Mouse (Mus musculus) neural tube, embryonic 15.5 days (tissue): ENCODE measurements at regions not wholly inside any gene's neighbourhood (a gene's known extent, or its start where the extent isn't known, plus 50 kb on each side); places are given as distances from the start of the nearest gene placed in this dataset.
A peak's percentile ranks its signal among the peaks of the same experiment; 100 is the strongest.

Experiments used
- ATAC-seq: fragments of 200-750 bp; cut with Nextera tagmentation; 2 replicates; pipeline ENCODE4 v1.8.0; 2017; ENCODE audit warnings: mild to moderate bottlenecking, moderate TSS enrichment, moderate library complexity; ENCODE audit not compliant: low FRiP score
- H3K27ac ChIP-seq: fragments of 300-500 bp; sonication (generic); replicated peaks from 2 replicates; pipeline ENCODE4 v1.5.1; 2015; ENCODE audit warnings: mild to moderate bottlenecking, inconsistent platforms
- H3K27me3 ChIP-seq: fragments of 300-500 bp; sonication (generic); replicated peaks from 2 replicates; pipeline ENCODE4 v1.6.1; 2015; ENCODE audit warnings: inconsistent platforms
- H3K36me3 ChIP-seq: fragments of 300-500 bp; sonication (generic); 2 replicates; pipeline ENCODE4 v1.6.1; 2015; ENCODE audit warnings: inconsistent platforms
- H3K4me1 ChIP-seq: fragments of 300-500 bp; sonication (generic); 2 replicates; pipeline ENCODE4 v1.6.1; 2015; ENCODE audit warnings: inconsistent platforms
- H3K4me2 ChIP-seq: fragments of 300-500 bp; sonication (generic); 2 replicates; pipeline ENCODE4 v1.6.1; 2015; ENCODE audit warnings: inconsistent platforms, mild to moderate bottlenecking, moderate library complexity
- H3K4me3 ChIP-seq: fragments of 300-500 bp; sonication (generic); replicated peaks from 2 replicates; pipeline ENCODE4 v1.5.1; 2015; ENCODE audit warnings: mild to moderate bottlenecking, inconsistent platforms
- H3K9ac ChIP-seq: fragments of 300-500 bp; sonication (generic); replicated peaks from 2 replicates; pipeline ENCODE4 v1.6.1; 2015; ENCODE audit warnings: mild to moderate bottlenecking, inconsistent platforms
- H3K9me3 ChIP-seq: fragments of 300-500 bp; sonication (generic); replicated peaks from 2 replicates; pipeline ENCODE4 v1.6.1; 2016; ENCODE audit warnings: inconsistent platforms
- WGBS: fragments of 180-500 bp; shearing (Covaris S2); methylation state at CpG from one replicate; pipeline ENCODE4 v1.1.7; 2015; ENCODE audit warnings: mixed read lengths; 5-methylcytosine and 5-hydroxymethylcytosine counted together

- H3K27ac ChIP-seq = no peak overlapping the region
- H3K9ac ChIP-seq = no peak overlapping the region
- no peak for ATAC-seq
- no peaks in the 10 kb centered on the region for H3K36me3 ChIP-seq
- WGBS = 87% methylated on average over 1 of the region's 1 CpGs
- no peaks in the 10 kb centered on the region for H3K4me1 ChIP-seq
- no peaks in the 10 kb centered on the region for H3K9me3 ChIP-seq
- H3K4me3 ChIP-seq = no peak overlapping the region
- no peak overlapping the region for H3K4me2 ChIP-seq
- H3K27me3 ChIP-seq = no peaks in the 10 kb centered on the region
These were observed 300.0 kb upstream of the Clec14a start for GRCm38 (mm10) chr12:58569056-58569455.

DNA sequence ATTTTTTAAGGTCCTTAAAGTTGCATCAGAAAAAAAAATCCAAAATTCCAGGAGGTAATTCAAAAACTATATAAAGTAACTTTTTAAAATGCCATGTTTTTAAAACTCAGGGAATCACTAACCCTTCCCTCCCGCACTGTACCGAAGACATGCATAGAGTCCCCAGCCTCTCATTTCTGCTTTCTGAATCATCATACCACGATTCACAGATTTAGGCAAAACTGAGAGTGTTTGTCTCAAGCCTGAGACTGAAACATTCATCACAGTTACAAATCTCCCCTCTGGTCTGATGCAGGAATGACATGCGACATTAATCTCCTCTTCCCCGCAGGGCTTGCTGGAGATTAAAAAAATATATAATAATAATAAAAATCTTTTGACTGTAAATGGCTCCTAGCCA, 291.8 kb upstream of the Clec14a start:
- Histone ChIP-seq H3K36me3 (no peaks in the 10 kb centered on the region), H3K4me2 (no peak overlapping the region), H3K4me3 (no peak overlapping the region), H3K27me3 (no peaks in the 10 kb centered on the region), H3K27ac (no peak overlapping the region), H3K4me1 (no peaks in the 10 kb centered on the region; the same call in 1 of the 2 replicates), H3K9me3 (no peaks in the 10 kb centered on the region), H3K9ac (no peak overlapping the region)
- WGBS = 76% methylated on average over 5 of the region's 5 CpGs
- ATAC-seq = no peak

DNA sequence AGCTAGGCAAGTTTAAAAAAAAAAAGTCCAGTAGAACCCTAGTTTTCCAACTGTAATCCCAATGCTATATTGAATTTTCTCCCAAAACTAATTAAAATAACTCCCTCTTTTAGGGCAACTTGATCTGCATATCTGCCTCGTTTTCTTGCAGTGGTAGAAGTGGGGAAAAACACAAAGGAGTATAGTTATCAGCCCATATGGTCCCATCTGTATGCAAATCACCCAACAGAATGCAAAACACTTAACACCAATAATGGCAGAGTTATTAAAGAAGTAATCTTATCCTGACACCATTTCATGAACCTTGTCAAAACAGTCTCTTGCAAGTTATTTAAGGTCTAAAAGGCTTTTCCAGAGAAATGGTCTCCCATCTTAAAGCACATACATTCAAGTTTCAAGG, 290.7 kb upstream of the Clec14a start:
- WGBS = 17% methylated on average over 1 of the region's 1 CpGs
- ATAC-seq = no peak

DNA sequence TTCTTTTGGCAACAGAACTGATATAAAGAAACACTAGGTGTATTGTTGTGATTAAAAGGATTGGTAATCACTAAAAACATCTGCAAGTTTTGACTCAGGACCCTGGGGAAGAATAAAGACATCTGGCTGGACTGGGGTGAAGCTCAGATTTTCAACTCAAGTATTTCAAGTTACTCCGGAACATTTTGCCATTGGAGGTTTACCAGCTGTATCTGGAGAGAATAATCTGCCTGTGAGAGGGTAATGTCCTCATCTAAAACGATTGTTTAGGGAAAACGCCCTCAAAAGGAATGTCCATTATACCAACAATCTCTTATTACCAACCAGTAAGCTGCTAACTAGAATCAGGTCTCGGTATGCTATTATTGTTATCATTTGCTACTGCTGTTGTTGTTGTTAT, 288.2 kb upstream of the Clec14a start:
- no peak for ATAC-seq
- no peak overlapping the region for H3K4me2 ChIP-seq
- H3K4me1 ChIP-seq = peaks cover 5% of the 10 kb centered on the region; the same call in 1 of the 2 replicates
- H3K9me3 ChIP-seq = no peaks in the 10 kb centered on the region
- no peaks in the 10 kb centered on the region for H3K27me3 ChIP-seq
- H3K9ac ChIP-seq = no peak overlapping the region
- no peaks in the 10 kb centered on the region for H3K36me3 ChIP-seq
- H3K27ac ChIP-seq = no peak overlapping the region
- 75% methylated on average over 4 of the region's 4 CpGs for WGBS
- H3K4me3 ChIP-seq = no peak overlapping the region

More for the DNA sequence above, 290.7 kb upstream of the Clec14a start:
- Histone ChIP-seq H3K4me2 (no peak overlapping the region), H3K9ac (no peak overlapping the region), H3K9me3 (no peaks in the 10 kb centered on the region), H3K36me3 (no peaks in the 10 kb centered on the region), H3K4me1 (peaks cover 5% of the 10 kb centered on the region; the same call in 1 of the 2 replicates), H3K4me3 (no peak overlapping the region), H3K27ac (no peak overlapping the region), H3K27me3 (no peaks in the 10 kb centered on the region)

- 82% methylated on average over 4 of the region's 4 CpGs for WGBS
- Histone ChIP-seq H3K9ac (no peak overlapping the region), H3K36me3 (no peaks in the 10 kb centered on the region), H3K4me3 (no peak overlapping the region), H3K27me3 (no peaks in the 10 kb centered on the region), H3K27ac (no peak overlapping the region), H3K4me2 (no peak overlapping the region), H3K4me1 (peaks cover 5% of the 10 kb centered on the region; the same call in 1 of the 2 replicates), H3K9me3 (no peaks in the 10 kb centered on the region)
- ATAC-seq = no peak
These were observed 287.7 kb upstream of the Clec14a start for GRCm38 (mm10) chr12:58556741-58557140.

DNA sequence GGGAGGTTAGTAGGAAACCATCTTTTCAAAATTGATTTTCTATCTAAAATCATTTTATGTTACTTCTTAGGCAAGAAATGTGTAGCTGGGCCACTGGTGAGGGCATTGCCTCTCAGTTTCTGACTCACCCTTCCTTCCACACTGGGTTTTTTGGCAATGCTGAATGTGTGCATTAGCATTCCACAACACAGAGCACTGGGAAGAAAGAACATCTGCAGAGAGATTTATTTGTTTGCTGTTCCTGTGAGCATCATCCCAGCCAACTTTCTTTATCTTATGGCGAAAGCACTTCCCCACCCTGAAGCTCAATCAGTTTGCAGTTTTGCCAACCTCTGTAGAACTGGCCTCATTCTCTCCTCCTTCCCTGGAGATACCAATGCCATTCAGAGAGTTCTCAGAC, 287.0 kb upstream of the Clec14a start:
- Histone ChIP-seq H3K9me3 (no peaks in the 10 kb centered on the region), H3K36me3 (no peaks in the 10 kb centered on the region), H3K4me2 (no peak overlapping the region), H3K27ac (no peak overlapping the region), H3K4me3 (no peak overlapping the region), H3K4me1 (peaks cover 8% of the 10 kb centered on the region; the same call in 1 of the 2 replicates), H3K9ac (no peak overlapping the region), H3K27me3 (no peaks in the 10 kb centered on the region)
- WGBS = 71% methylated on average over 1 of the region's 1 CpGs
- no peak for ATAC-seq

- H3K9ac ChIP-seq = no peak overlapping the region
- no peak overlapping the region for H3K4me3 ChIP-seq
- H3K9me3 ChIP-seq = no peaks in the 10 kb centered on the region
- no peak for ATAC-seq
- H3K27me3 ChIP-seq = no peaks in the 10 kb centered on the region
- no peak overlapping the region for H3K27ac ChIP-seq
- H3K4me2 ChIP-seq = peak overlapping the region; percentile 24
- H3K36me3 ChIP-seq = no peaks in the 10 kb centered on the region
- peaks cover 15% of the 10 kb centered on the region; the same call in 1 of the 2 replicates for H3K4me1 ChIP-seq
- WGBS = 21% methylated on average over 9 of the region's 9 CpGs
These were observed 282.0 kb upstream of the Clec14a start for GRCm38 (mm10) chr12:58550859-58551761.

- ATAC-seq = peak; percentile 31; the same call in 1 of the 2 replicates
- Histone ChIP-seq H3K4me1 (peaks cover 5% of the 10 kb centered on the region; the same call in 1 of the 2 replicates), H3K27me3 (no peaks in the 10 kb centered on the region), H3K9ac (no peak overlapping the region), H3K36me3 (no peaks in the 10 kb centered on the region), H3K27ac (no peak overlapping the region), H3K4me3 (no peak overlapping the region), H3K4me2 (no peak overlapping the region), H3K9me3 (no peaks in the 10 kb centered on the region)
- WGBS = 66% methylated on average over 4 of the region's 4 CpGs
These were observed 276.9 kb upstream of the Clec14a start for GRCm38 (mm10) chr12:58545832-58546538.

DNA sequence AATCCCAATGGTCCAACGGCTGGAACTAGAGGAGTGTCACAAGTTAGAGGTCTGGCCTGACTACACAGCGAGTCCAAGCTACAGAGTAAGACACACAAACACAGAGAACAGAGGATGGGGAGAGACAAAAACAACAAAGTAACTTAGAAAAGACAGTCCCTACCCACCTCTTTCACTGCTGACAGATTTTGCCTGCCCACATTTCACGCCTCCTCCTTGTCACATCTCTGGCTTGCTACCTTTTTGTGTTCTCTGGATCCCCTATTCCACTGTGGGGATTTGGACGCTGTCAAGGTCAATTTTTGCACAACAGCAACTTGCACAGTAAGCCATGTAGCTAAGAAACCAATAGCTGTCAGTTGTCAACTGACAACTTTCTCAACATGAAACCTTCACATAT, 275.8 kb upstream of the Clec14a start:
- Histone ChIP-seq H3K36me3 (no peaks in the 10 kb centered on the region), H3K27me3 (no peaks in the 10 kb centered on the region), H3K4me3 (no peak overlapping the region), H3K27ac (no peak overlapping the region), H3K9me3 (no peaks in the 10 kb centered on the region), H3K9ac (no peak overlapping the region), H3K4me2 (no peak overlapping the region), H3K4me1 (no peaks in the 10 kb centered on the region)
- WGBS = 83% methylated on average over 4 of the region's 4 CpGs
- ATAC-seq = no peak

- Histone ChIP-seq H3K36me3 (no peaks in the 10 kb centered on the region), H3K27me3 (no peaks in the 10 kb centered on the region), H3K4me2 (no peak overlapping the region), H3K4me1 (peaks cover 4% of the 10 kb centered on the region; the same call in 1 of the 2 replicates), H3K4me3 (no peak overlapping the region), H3K27ac (no peak overlapping the region), H3K9me3 (no peaks in the 10 kb centered on the region), H3K9ac (no peak overlapping the region)
- ATAC-seq = no peak
- 53% methylated on average over 5 of the region's 5 CpGs for WGBS
These were observed 269.2 kb upstream of the Clec14a start for GRCm38 (mm10) chr12:58538305-58538719.

- Histone ChIP-seq H3K27ac (no peak overlapping the region), H3K27me3 (no peaks in the 10 kb centered on the region), H3K36me3 (no peaks in the 10 kb centered on the region), H3K9me3 (no peaks in the 10 kb centered on the region), H3K9ac (no peak overlapping the region), H3K4me2 (no peak overlapping the region), H3K4me1 (peaks cover 4% of the 10 kb centered on the region; the same call in 1 of the 2 replicates), H3K4me3 (no peak overlapping the region)
- 70% methylated on average over 7 of the region's 8 CpGs for WGBS
- ATAC-seq = no peak
These were observed 268.7 kb upstream of the Clec14a start for GRCm38 (mm10) chr12:58537833-58538232.
